Mouse (Mus musculus) ES-CJ7 (cell line): ENCODE results near the gene 2700081O15Rik.

Source experiments
- DNase-seq: peaks from one replicate; pipeline ENCODE4 v3.0.0; 2011; ENCODE audit warnings: low read depth, low spot score

Gene 2700081O15Rik

DNA sequence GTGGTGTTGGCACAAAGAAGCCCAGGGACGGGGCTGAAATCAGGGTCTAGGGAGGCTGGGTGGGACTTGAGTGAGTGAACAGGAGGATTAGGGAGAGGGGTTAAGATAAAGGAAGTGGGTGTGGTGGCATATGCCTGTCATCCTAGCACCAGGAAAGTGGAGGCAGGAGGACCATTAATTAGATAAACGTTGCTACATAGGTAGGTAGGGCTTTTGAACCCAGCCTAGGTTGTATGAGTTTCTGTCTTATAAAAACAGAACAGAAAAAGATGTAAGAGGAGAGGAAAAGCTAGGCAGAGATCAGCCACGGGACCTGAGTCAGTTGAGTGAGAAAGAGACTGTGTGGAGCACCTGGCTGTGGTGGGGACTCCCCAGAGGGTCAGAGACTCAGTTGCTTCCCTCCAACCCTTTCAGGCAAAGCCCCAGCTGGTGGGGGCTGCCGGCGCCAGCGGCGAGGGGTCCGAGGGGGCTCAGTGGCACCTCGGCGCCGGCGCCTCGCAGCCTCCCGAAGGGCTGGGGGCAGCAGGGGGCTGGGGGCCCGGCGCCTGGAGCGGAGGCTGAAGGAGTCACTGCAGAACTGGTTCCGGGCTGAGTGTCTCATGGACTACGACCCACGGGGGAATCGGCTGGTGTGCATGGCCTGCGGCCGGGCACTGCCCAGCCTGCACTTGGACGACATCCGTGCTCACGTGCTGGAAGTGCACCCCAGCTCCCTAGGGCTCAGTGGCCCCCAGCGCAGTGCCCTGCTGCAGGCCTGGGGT is 3.6 kb downstream of the 2700081O15Rik start:
- DNase-seq, result no peak

DNA sequence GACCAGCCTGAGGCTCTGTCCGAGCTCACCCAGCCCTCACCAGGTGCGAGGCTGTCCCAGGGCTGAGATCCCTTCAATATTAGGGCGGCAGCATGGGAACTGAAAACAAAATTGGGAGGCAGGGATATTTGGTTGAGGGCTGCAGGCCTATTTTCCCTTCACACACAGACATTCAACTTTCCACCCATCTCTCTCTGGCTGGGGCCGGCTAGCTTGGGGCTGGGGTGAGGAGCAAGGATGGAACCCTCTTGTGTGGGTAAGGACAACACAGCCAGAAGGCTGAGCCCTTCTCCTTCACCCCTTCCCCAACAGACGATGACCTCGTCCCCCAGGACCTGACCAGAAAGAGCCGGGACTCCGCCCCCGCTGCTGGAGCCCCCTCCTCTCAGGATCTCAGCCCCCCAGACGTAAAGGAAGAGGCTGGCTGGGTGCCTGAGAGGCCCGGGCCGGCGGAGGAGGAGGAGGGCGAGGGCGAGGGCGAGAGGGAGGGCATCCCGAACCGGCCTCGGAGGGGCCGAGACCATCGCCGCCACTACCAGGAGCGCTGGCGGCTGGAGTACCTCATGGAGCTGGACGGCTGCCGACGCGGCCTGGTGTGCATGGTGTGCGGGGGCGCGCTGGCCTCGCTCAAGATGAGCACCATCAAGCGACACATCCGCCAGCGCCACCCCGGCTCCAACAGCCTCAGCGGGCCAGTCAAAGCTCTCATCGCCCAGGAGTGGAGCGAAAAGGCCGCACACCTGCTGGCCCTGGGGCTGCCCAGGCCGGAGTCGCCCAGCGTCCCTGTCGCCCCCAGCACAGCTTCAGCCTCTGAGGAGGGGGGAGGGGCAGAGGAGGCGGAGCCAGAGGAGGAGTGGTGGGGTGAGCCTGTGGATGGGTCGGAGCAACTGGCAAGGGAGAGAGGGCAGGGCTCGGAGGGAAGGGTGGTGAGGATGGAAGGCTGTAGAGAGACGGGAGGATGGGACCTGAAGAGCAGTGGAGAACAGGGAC is 4.5 kb downstream of the 2700081O15Rik start:
- DNase-seq, result peak; percentile 53

DNA sequence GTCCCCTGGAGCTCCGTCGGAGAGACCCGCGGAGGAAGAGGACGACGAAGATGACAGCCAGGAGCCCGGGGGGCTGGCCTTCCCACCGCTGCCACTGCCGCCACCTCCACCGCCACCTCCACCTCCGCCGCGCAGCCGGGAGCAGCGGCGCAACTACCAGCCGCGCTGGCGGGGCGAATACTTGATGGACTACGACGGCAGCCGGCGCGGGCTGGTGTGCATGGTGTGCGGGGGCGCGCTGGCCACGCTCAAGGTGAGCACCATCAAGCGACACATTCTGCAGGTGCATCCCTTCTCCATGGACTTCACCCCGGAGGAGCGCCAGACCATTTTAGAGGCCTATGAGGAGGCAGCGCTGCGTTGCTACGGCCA is 5.2 kb downstream of the 2700081O15Rik start:
- no peak for DNase-seq

DNA sequence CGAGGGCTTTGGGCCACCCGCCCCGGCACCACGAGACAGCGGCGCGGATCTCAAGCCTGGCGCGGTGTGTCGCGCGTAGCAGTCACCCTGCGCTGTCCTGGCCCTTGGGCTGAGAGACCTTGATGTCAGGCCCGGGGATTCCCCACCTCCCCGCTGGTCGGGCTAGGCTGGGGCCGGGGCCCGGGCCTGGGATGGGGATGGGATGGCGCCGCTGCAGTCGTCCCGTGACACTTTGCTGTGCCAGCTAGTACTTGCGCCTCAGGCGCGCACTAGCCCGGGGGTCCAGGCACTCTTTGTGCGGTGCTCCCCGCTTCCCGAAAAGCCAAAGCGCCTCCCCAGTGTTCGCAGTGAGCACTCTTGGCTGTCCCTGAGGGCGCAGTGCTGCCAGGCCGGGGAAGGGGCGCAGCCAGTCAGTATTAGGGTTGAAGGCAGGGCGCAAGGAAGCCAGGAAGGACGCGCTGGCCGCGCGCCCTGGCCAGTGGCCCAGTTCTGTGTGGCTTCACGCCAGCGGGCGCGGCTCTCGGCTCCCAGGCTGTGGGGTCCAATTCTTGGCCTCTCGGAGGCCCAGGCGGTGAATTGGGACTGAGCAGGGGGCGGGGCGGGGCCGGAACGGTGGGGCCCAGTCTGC is 5.7 kb downstream of the 2700081O15Rik start:
- no peak for DNase-seq

DNA sequence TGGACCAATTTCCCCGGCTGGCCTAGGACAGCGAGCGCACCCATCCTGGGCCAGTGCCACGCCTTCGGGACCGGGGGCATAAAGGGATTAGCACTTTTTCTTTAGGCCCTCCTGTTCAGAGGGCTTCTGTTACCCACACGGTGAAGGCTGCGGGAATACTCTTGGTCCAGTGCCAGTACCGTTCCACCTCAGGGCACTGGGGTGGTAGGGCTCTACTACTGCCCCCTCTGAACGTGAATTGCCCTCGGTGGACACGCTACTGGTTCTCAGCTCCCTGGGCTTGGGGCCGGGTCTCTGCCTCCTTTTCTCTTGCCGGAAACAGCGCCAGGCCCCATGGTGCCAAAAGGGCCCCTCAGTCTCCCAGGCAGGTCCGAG is 6.2 kb downstream of the 2700081O15Rik start:
- no peak for DNase-seq

DNA sequence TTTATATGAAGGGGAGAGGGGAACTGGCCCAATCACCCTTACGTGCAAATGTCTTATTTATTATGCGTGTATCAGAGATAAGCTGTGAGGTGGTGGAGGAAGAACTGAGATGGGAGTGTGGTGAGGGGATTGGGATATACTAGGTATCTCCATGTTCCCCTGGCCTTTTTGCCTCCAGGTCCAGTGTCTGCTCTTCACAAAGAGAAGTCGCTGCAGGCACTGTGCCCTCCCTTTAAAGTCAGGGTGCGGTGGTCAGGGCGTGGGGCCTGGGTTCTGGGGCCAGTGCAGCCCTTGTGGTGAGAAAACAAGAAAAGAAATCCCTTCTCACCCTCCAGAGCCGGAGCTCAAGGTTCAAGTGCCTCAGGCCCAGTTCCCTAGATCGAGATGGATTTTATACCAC is 6.7 kb downstream of the 2700081O15Rik start:
- DNase-seq, result no peak

DNA sequence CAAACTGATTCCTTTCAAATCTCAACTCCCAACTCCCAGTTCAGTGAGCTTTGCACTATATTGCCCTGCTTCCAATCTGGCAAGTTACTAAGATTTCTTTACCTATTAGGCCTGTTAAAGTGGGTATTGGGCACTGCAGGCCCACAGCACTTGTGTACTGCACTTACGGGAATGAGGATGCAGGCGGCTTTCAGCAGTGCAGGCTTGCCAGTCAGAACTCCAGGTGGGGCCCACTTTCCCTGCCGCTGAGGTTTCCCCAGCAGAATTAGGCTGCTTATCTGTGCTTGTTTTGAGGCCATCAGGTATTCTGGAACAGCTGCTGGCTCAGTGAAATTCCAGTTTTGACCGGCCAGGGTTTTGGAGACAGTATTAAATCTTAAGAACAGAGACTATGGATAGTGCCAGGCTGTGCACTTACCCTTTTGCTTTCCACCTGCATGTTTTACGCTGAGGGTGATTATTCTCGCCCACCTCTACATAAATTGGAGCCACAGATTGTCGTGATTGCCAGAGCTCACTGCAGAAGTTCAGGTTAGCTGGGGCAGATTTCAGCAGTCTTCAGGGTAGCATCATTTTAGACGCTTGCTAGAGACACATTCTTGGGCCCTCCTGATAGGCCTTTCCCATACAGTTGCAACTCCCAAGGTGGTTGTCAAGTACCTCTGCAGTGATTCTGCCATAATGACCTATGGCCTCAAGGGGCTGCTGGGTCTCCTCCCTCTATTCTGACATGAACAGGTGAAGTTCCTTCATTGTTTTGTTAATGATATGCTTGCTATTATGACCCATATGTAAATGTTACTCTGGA is 7.4 kb downstream of the 2700081O15Rik start:
- DNase-seq, result no peak

DNA sequence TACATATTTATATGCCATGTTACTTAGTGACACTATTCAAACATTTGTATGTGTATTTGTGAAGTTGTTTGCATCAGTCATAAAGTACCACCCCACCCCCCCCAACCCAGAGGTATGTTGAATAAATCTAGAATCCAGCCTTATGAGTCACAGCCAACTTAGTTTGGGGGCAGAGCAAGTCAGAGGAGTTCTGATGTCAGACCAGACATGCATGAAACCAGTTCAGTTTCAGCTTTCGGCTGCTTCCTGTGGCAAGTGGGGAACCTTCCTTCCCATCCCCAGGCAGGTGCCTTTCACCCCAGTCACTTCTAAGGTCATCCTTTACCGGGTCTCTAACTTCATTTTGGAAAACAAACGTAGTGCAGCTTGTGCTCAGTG is 8.0 kb downstream of the 2700081O15Rik start:
- DNase-seq, result no peak

DNA sequence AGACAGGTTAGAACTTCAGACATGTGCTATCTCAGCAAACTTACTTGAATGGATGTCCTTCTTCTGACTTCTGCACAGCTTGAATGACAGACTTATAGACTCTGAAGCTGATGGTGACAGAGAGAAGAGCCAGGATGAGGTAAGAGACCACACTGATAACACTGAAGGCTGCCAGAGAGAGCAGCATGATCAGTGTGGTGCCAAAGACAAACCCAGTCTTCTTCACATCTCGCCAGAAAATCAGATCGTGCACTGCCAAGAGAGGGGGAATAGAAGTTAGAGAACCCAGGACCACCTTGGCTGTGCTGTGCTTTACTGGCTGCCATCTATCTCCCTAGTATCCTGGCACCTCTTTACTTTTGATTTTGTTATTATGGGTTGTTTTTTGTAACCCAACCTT is 17.5 kb downstream of the 2700081O15Rik start:
- no peak for DNase-seq

DNA sequence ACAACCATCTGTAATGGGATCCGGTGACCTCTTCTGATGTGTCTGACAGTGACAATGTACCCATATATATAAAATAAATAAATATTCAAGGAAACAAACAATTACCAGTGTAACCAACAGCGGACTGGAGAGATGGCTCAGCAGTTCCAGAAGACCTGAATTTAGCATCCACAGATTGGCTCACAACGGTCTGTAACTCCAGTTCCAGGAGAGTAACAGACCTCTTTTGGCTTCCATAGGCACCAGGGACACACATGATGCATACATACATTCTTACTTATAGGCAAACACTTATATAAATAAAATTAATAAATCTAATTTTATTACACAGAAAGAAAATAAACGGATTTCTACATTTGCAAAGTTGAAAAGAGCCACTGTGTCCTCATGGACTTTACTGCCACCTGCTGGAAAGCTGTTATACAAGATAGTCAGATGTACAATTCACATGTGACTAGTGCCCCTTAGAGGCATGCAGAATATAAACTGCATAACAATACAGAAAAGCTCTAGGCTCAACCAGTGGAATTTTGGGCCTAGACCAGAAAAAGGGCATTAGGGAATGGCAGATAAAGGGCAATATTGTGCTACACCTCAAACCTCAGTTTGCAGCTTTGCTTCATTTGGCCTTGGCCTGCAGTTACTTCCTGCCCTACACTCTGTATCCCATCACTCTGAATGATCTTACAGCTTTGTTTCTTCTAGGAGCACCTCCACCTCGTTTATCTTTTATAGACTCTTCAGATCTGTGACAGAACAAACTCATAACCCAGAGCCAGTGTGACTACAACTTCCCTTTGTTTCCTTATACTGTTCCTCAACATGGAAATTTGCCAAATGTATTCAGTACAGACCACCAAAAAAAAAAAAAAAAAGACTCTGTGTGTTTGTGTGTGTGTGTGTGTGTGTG is 18.9 kb downstream of the 2700081O15Rik start:
- peak; percentile 78 for DNase-seq

DNA sequence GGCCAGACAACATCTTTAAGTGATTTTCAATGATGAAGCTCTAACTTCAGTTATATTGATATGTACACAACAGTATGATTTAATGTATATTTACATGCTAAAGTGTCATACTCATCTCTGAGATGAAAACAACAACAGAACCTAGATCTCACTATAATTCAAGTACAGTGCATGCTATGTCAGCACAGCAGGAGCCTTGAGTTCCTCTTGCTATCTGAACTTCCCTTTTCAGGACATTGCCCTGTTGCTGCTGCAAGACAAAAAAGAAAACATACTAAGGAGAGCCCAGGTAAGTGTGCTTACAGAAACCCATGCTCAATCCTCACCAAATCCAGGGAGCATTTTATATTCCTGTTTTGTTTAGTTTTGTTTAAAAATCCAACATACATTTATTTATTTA is 20.9 kb downstream of the 2700081O15Rik start:
- DNase-seq, result no peak

DNA sequence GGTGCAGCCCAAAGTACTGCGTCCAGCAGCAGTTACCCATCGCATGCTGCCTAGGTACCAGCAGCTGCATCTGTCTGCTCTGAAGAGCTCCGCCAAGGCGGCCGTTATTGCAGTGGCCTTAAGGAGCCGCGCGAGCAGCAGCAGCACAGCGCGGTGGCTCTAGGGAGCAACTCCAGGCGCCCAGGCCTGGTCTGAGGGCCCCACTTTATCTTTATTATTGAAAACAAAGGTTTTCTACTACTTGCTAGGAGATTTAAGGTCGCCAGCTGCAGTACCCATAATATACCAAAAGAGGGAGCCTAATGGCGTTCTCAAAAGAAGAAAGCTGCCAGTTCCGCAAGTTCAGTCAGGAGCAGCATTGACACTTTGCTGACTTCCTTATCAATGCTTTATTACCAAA is 24.1 kb downstream of the 2700081O15Rik start:
- peak; percentile 85 for DNase-seq

DNA sequence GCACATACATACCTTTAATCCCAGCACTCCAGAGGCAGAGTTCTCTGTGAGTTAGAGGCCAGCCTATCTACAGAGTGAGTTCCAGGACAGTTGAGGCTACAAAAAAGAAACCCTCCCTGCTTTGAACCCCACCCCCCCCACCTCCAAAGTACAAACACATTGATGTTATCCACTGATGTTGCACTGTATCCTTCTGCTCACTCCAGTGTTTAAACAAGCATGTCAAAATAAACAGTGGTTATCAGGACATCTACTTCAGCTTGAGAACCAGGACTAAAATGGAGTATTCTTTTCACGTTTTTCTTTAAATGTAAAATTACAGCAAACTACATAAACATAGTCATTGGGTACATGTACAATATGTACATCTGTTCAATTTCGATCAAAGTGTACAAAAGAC is 27.7 kb downstream of the 2700081O15Rik start:
- DNase-seq, result no peak

DNA sequence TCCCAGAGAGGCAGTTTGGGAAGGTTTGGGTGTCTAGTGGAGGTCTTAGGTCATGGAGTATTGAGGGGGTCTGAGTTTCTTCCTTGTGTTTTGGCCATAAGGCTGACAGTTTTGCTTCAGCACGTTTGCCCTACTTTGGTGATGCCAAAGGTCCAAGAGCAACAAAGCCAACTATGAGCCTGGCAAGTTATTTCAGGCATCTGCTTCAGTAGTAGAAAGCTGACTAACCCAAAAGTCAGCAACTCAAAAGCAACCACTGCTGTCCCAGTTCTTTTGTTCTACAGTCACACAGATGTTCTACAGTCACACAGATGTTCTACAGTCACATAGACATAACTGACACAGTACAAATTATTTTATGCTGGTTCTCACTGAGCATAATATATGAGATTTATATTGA is 28.2 kb downstream of the 2700081O15Rik start:
- DNase-seq, result no peak

DNA sequence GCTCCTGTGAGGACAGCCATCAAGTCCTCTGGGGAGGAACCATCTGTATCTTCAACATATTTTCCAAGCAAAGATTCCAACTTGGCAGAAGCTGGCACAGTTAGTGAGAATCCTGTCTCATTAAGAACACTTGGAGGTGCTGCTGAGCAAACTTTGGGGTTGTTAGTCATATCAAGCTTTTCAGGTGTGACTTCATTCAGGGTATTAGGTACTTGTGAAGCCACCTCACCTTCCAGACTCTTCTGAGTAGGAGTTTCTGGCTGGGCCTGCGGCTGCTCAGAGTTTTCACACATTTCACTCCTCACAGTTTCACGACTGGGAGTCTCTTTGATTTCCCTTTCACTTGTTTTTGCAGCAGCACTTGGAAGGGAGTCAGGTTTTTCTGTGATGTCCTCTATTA is 39.4 kb downstream of the 2700081O15Rik start:
- no peak for DNase-seq

DNA sequence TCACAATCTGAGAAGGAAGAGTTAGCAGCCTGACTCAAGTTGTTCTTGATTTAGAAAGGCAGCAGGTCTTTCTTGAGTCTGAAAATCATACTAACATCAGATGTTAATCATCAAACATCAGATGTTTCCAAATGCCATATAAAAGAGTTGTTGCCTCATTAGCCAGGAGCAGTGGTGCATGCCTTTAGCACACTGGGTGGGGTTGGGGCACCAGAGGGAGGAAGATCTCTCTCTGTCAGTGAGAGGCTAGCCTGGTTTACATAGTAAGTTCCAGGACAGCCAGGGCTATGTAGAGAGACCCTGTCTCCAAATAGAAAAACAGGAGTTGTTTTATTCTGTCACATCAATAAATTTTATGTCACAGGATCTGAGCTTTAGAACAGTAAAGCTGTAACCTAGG is 41.5 kb downstream of the 2700081O15Rik start:
- no peak for DNase-seq

DNA sequence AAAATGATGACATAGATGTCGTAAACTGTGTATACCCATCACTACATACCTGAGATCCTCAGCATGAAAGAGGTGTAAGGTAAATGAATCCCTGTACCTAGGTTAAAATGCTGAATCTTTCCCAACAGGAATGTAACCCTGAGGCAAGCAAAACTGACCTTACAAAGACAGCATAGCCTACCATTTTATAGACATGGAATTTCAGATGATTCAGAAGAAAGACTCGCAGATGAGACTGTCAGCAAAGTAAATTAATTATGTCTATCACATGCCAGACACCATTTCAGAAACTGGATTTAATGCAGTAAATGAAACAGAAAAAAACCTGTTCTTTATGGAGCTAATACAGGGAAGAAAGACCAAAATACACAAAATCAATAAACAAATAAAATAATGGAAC is 41.9 kb downstream of the 2700081O15Rik start:
- DNase-seq, result no peak

DNA sequence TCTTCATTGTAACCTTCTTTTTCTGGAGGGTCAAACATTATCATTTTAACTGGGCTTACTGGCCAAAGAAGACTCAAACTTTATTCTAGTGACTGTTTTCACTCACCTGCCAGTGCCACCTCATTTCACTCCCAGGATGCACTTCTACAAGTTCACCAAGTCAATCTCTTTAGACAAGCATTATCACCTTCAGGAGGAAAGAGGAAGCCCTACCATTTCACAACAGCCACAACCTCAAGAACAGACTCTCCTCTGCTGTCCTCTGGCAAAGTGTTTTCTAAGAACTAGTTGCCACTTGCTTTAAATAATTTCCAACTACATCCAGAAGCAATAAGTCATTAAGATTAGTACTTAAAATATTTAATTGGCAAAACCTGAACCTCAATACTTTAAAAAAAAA is 50.5 kb downstream of the 2700081O15Rik start:
- no peak for DNase-seq

DNA sequence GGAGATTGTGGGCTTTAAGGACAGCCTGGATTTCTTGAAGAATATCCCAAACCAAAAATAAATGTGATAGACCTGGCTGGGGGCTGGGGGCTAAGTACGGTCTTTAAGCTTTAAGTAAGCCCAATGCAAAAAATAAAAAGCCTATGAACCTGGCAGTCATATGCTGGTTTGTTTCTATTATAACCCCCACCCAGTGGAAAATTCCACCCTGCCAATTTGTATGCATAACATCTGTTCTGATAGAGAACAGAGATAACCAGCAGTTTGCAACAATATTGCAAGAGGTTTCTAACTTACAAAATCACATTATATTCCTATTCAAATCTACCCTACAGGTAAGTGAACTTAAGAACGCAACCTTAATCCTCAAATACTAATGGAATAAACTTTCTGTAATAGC is 53.2 kb downstream of the 2700081O15Rik start:
- DNase-seq, result no peak
